In the genomic region with DNA sequence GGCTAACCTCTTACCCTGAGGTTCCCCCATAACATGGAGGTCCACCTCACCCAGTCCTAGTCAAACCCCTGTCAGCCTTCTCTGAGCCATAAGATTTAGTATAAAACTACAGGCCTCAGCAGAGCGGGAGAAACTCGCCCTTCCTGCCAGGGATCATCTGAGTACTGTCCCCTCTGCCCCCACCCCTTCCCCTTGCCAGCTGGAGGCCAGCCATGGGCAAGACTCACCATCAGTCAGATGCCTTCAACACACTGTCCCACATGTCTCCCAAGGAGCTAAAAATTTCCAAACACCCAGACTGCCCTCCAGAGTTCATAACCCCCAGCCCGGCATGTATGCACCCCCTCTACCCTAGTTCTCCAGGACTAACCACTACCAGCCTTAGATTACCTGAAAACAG, we compare ENCODE assay signal across 14 mouse cellular contexts.
DNase-seq lines count a peak whose midpoint lies in the region; ATAC-seq and TF ChIP-seq lines count a peak whose summit lies in the region.
"Had no signal": no experiment of that assay in that cellular context is flagged by ENCODE, and none has a peak within 500 bp of the region (broad histone marks: within the 10 kb centered on the region; RNA-seq: fewer than 3 reads in every experiment).

No protein-coding gene starts in this region.

- H3K9ac ChIP-seq in heart, embryonic 15.5 days = no peak overlapping the region
- no peak overlapping the region for H3K9ac ChIP-seq in lung, embryonic 16.5 days (ENCODE audit: low read length)
- H3K9ac ChIP-seq in hindbrain, postnatal 0 days (replicated peaks; ENCODE audit: low read length) = no peak overlapping the region
- H3K9ac ChIP-seq: hindbrain, embryonic 14.5 days; limb, embryonic 15.5 days had no signal

- H3K9me3 ChIP-seq in heart, embryonic 15.5 days (replicated peaks) = no peaks in the 10 kb centered on the region
- no peaks in the 10 kb centered on the region for H3K9me3 ChIP-seq in lung, embryonic 16.5 days (ENCODE audit: control insufficient read depth, low read length)
- H3K9me3 ChIP-seq in hindbrain, postnatal 0 days (ENCODE audit: low read length) = no peaks in the 10 kb centered on the region
- H3K9me3 ChIP-seq: embryonic facial prominence, embryonic 10.5 days; limb, embryonic 15.5 days had no signal

- H3K4me1 ChIP-seq in heart, embryonic 15.5 days (replicated peaks) = peaks cover 99% of the 10 kb centered on the region
- peaks cover 86% of the 10 kb centered on the region for H3K4me1 ChIP-seq in lung, embryonic 16.5 days (replicated peaks; ENCODE audit: control insufficient read depth, insufficient read depth, low read length)
- H3K4me1 ChIP-seq in hindbrain, postnatal 0 days (ENCODE audit: insufficient read depth, low read length) = 0 out of 2 replicates have a peak, but pooled peaks cover 12% of the 10 kb centered on the region

- H3K4me3 ChIP-seq in heart, embryonic 15.5 days = no peak overlapping the region
- H3K4me3 ChIP-seq in lung, embryonic 16.5 days (ENCODE audit: low read length) = no peak overlapping the region
- no peak overlapping the region for H3K4me3 ChIP-seq in hindbrain, postnatal 0 days (ENCODE audit: low read length)
- H3K4me3 ChIP-seq: embryonic facial prominence, embryonic 10.5 days; limb, embryonic 15.5 days had no signal

- no peak overlapping the region for H3K4me2 ChIP-seq in heart, embryonic 15.5 days
- no peak overlapping the region for H3K4me2 ChIP-seq in lung, embryonic 16.5 days (ENCODE audit: low read depth, low read length)
- no peak overlapping the region for H3K4me2 ChIP-seq in hindbrain, postnatal 0 days (ENCODE audit: low read depth, low read length)
- H3K4me2 ChIP-seq: hindbrain, embryonic 14.5 days; limb, embryonic 15.5 days; midbrain, embryonic 11.5 days had no signal

- TF ChIP-seq CTCF in hindbrain, postnatal 0 days (IDR thresholded peaks at IDR 0.05; ENCODE audit: low read depth) = no peak

- WGBS in heart, embryonic 15.5 days = 23% methylated on average over 3 of the region's 3 CpGs
- 52% methylated on average over 3 of the region's 3 CpGs for WGBS in lung, embryonic 16.5 days
- 67% methylated on average over 3 of the region's 3 CpGs for WGBS in hindbrain, postnatal 0 days

- no peak for ATAC-seq in heart, embryonic 15.5 days (replicated peaks; ENCODE audit: insufficient number of reproducible peaks, insufficient read depth, low FRiP score, low read depth)
- no peak for ATAC-seq in lung, embryonic 16.5 days (ENCODE audit: low read depth)
- ATAC-seq in hindbrain, postnatal 0 days = no peak
- ATAC-seq: forebrain, embryonic 16.5 days had no signal

- peak overlapping the region; percentile 43 for H3K27ac ChIP-seq in heart, embryonic 15.5 days
- H3K27ac ChIP-seq in lung, embryonic 16.5 days (ENCODE audit: low read length) = peak overlapping the region; percentile 53; the same call in 1 of the 2 replicates
- H3K27ac ChIP-seq in hindbrain, postnatal 0 days = no peak overlapping the region
- H3K27ac ChIP-seq: embryonic facial prominence, embryonic 10.5 days; hindbrain, embryonic 14.5 days; limb, embryonic 15.5 days had no signal

- no peaks in the 10 kb centered on the region for H3K27me3 ChIP-seq in heart, embryonic 15.5 days
- no peaks in the 10 kb centered on the region for H3K27me3 ChIP-seq in lung, embryonic 16.5 days (ENCODE audit: control insufficient read depth, insufficient read depth, low read depth, low read length)
- H3K27me3 ChIP-seq in hindbrain, postnatal 0 days (ENCODE audit: insufficient read depth, low read length) = no peaks in the 10 kb centered on the region
- H3K27me3 ChIP-seq: limb, embryonic 15.5 days had no signal

- DNase-seq in heart, adult 11 months = peak; percentile 99
- DNase-seq in heart, postnatal 25 days (ENCODE audit: low spot score) = no peak
- DNase-seq in adrenal gland, adult 8-10 months = peak; percentile 80
- no peak for DNase-seq in hindbrain, postnatal 0 days (ENCODE audit: low spot score)
- no peak for DNase-seq in right cerebral cortex, postnatal 14 days
- DNase-seq in cerebellum, postnatal 4 days (ENCODE audit: low spot score in 2 of 2) = no peak
- DNase-seq: layer of hippocampus, adult 9-11 months had no signal

- intact Hi-C loops in heart, postnatal 25 days (cut with DNase I) = no loop called here

- no peaks in the 10 kb centered on the region for H3K36me3 ChIP-seq in heart, embryonic 15.5 days
- H3K36me3 ChIP-seq in lung, embryonic 16.5 days (ENCODE audit: control insufficient read depth, insufficient read depth, low read length) = no peaks in the 10 kb centered on the region
- H3K36me3 ChIP-seq in hindbrain, postnatal 0 days (ENCODE audit: insufficient read depth, low read length) = no peaks in the 10 kb centered on the region

Comparison
In these comparisons a context has a peak if more than half of its experiments do, and no peak if none do; other contexts are left out.
1. DNase-seq: peak in heart, adult 11 months (single experiment) and adrenal gland, adult 8-10 months (single experiment); none in heart, postnatal 25 days (single experiment), hindbrain, postnatal 0 days (single experiment), right cerebral cortex, postnatal 14 days (single experiment) and cerebellum, postnatal 4 days (0 of 2).